Mouse (Mus musculus): ENCODE measurements around the gene Gpr107. TPM values are rescaled to one million over a fixed set of nuclear protein-coding genes. Genes with fewer than 3 reads are reported as not detected.

Gene Gpr107
- polyA plus RNA-seq, 2 experiments = 25.1 to 34.5 TPM

- H3K27me3 ChIP-seq (ENCODE audit: control insufficient read depth, insufficient read depth, low read length) = no peaks in the 10 kb centered on the region
- peak; percentile 65 for DNase-seq (ENCODE audit: low spot score)
- H3K9ac ChIP-seq (ENCODE audit: low read depth, low read length, severe bottlenecking) = peak within 1 kb of the TSS; percentile 90
- no peaks in the 10 kb centered on the region; the same call in 1 of the 2 replicates for H3K36me3 ChIP-seq (ENCODE audit: control insufficient read depth, insufficient read depth, low read length)
- TF ChIP-seq POLR2A (IDR thresholded peaks at IDR 0.05; ENCODE audit: borderline replicate concordance, extremely low read depth, insufficient read depth, insufficient read length) = 0 out of 2 replicates have a peak, but pooled peaks have one; percentile 31
- peak within 1 kb of the TSS; percentile 91 for H3K4me2 ChIP-seq (replicated peaks; ENCODE audit: low read depth, low read length, severe bottlenecking)
- 0% methylated on average over 54 of the region's 89 CpGs for WGBS
- peaks cover 19% of the 10 kb centered on the region for H3K4me1 ChIP-seq (ENCODE audit: control insufficient read depth, insufficient read depth, low read length)
- H3K4me3 ChIP-seq (replicated peaks; ENCODE audit: low read length) = peak within 1 kb of the TSS; percentile 89
- peak; percentile 88 for ATAC-seq (ENCODE audit: low FRiP score, low read depth)
- H3K27ac ChIP-seq (replicated peaks; ENCODE audit: low read depth, low read length) = peak within 1 kb of the TSS; percentile 65
- no peaks in the 10 kb centered on the region for H3K9me3 ChIP-seq (ENCODE audit: control insufficient read depth, low read length)
Measured at GRCm38 (mm10) chr2:31245491-31246141, 93.5 kb downstream of the Gpr107 start, which contains the start of gene Ncs1. Ncs1 (plus strand) TSS chr2:31245823.

GRCm38 (mm10) chr2:31246251-31246971 lies 94.3 kb downstream of the Gpr107 start:
- DNase-seq (ENCODE audit: low spot score) = peak; percentile 8
- TF ChIP-seq POLR2A (IDR thresholded peaks at IDR 0.05; ENCODE audit: borderline replicate concordance, extremely low read depth, insufficient read depth, insufficient read length) = no peak
- H3K36me3 ChIP-seq (ENCODE audit: control insufficient read depth, insufficient read depth, low read length) = no peaks in the 10 kb centered on the region; the same call in 1 of the 2 replicates

GRCm38 (mm10) chr2:31248856-31249255 lies 96.7 kb downstream of the Gpr107 start:
- no peaks in the 10 kb centered on the region for H3K9me3 ChIP-seq (ENCODE audit: control insufficient read depth, low read length)
- no peak for ATAC-seq (ENCODE audit: low FRiP score, low read depth)
- no peak for DNase-seq (ENCODE audit: low spot score)
- no peak overlapping the region for H3K27ac ChIP-seq (replicated peaks; ENCODE audit: low read depth, low read length)
- H3K4me2 ChIP-seq (replicated peaks; ENCODE audit: low read depth, low read length, severe bottlenecking) = no peak overlapping the region
- H3K9ac ChIP-seq (ENCODE audit: low read depth, low read length, severe bottlenecking) = no peak overlapping the region
- no peaks in the 10 kb centered on the region; the same call in 1 of the 2 replicates for H3K36me3 ChIP-seq (ENCODE audit: control insufficient read depth, insufficient read depth, low read length)
- no peaks in the 10 kb centered on the region for H3K27me3 ChIP-seq (ENCODE audit: control insufficient read depth, insufficient read depth, low read length)
- H3K4me1 ChIP-seq (ENCODE audit: control insufficient read depth, insufficient read depth, low read length) = peaks cover 19% of the 10 kb centered on the region
- TF ChIP-seq POLR2A (IDR thresholded peaks at IDR 0.05; ENCODE audit: borderline replicate concordance, extremely low read depth, insufficient read depth, insufficient read length) = no peak
- no peak overlapping the region for H3K4me3 ChIP-seq (replicated peaks; ENCODE audit: low read length)
- 95% methylated on average over 6 of the region's 6 CpGs for WGBS

More at GRCm38 (mm10) chr2:31246251-31246971, 94.3 kb downstream of the Gpr107 start:
- no peaks in the 10 kb centered on the region for H3K9me3 ChIP-seq (ENCODE audit: control insufficient read depth, low read length)
- H3K27me3 ChIP-seq (ENCODE audit: control insufficient read depth, insufficient read depth, low read length) = no peaks in the 10 kb centered on the region
- H3K27ac ChIP-seq (replicated peaks; ENCODE audit: low read depth, low read length) = peak overlapping the region; percentile 65
- peak overlapping the region; percentile 91 for H3K4me2 ChIP-seq (replicated peaks; ENCODE audit: low read depth, low read length, severe bottlenecking)
- peak overlapping the region; percentile 89 for H3K4me3 ChIP-seq (replicated peaks; ENCODE audit: low read length)
- 2% methylated on average over 26 of the region's 41 CpGs for WGBS
- H3K4me1 ChIP-seq (ENCODE audit: control insufficient read depth, insufficient read depth, low read length) = peaks cover 19% of the 10 kb centered on the region
- peak overlapping the region; percentile 90 for H3K9ac ChIP-seq (ENCODE audit: low read depth, low read length, severe bottlenecking)
- peak; percentile 14; the same call in 1 of the 2 replicates for ATAC-seq (ENCODE audit: low FRiP score, low read depth)

DNA sequence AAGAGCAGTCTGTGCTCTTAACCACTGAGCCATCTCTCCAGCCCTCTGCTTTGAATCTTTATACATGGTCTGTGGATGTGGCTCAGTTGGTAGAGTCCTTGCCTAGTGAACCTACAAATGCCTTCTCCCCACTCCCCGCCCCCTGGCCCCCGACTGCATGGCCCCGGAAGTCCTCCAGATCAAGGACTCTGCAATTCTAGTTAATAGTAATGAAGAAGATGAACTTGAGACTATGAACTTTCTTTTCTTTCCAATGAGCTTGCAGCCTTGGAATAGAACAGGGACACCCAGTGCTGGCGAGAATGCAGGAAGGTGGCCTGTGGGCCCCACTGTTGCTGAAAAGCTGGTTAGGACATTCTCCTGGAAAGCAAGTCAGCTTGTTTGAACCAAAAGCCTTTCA lies 100.1 kb downstream of the Gpr107 start:
- H3K36me3 ChIP-seq (ENCODE audit: control insufficient read depth, insufficient read depth, low read length) = no peaks in the 10 kb centered on the region; the same call in 1 of the 2 replicates
- H3K9me3 ChIP-seq (ENCODE audit: control insufficient read depth, low read length) = no peaks in the 10 kb centered on the region
- no peak overlapping the region for H3K9ac ChIP-seq (ENCODE audit: low read depth, low read length, severe bottlenecking)
- H3K27me3 ChIP-seq (ENCODE audit: control insufficient read depth, insufficient read depth, low read length) = no peaks in the 10 kb centered on the region
- H3K27ac ChIP-seq (replicated peaks; ENCODE audit: low read depth, low read length) = no peak overlapping the region
- peaks cover 29% of the 10 kb centered on the region for H3K4me1 ChIP-seq (ENCODE audit: control insufficient read depth, insufficient read depth, low read length)
- DNase-seq (ENCODE audit: low spot score) (no peak), ATAC-seq (ENCODE audit: low FRiP score, low read depth) (no peak)
- no peak overlapping the region for H3K4me2 ChIP-seq (replicated peaks; ENCODE audit: low read depth, low read length, severe bottlenecking)
- 88% methylated on average over 4 of the region's 4 CpGs for WGBS
- no peak overlapping the region for H3K4me3 ChIP-seq (replicated peaks; ENCODE audit: low read length)
- TF ChIP-seq POLR2A (IDR thresholded peaks at IDR 0.05; ENCODE audit: borderline replicate concordance, extremely low read depth, insufficient read depth, insufficient read length) = no peak

- H3K27me3 ChIP-seq (ENCODE audit: control insufficient read depth, insufficient read depth, low read length) = no peaks in the 10 kb centered on the region
- no peak overlapping the region for H3K9ac ChIP-seq (ENCODE audit: low read depth, low read length, severe bottlenecking)
- DNase-seq (ENCODE audit: low spot score) = no peak
- no peak overlapping the region for H3K4me3 ChIP-seq (replicated peaks; ENCODE audit: low read length)
- no peak overlapping the region for H3K27ac ChIP-seq (replicated peaks; ENCODE audit: low read depth, low read length)
- H3K9me3 ChIP-seq (ENCODE audit: control insufficient read depth, low read length) = no peaks in the 10 kb centered on the region
- no peak for ATAC-seq (ENCODE audit: low FRiP score, low read depth)
- 90% methylated on average over 3 of the region's 3 CpGs for WGBS
- H3K4me2 ChIP-seq (replicated peaks; ENCODE audit: low read depth, low read length, severe bottlenecking) = no peak overlapping the region
- no peak for TF ChIP-seq POLR2A (IDR thresholded peaks at IDR 0.05; ENCODE audit: borderline replicate concordance, extremely low read depth, insufficient read depth, insufficient read length)
- H3K4me1 ChIP-seq (ENCODE audit: control insufficient read depth, insufficient read depth, low read length) = peaks cover 33% of the 10 kb centered on the region
- H3K36me3 ChIP-seq (ENCODE audit: control insufficient read depth, insufficient read depth, low read length) = no peaks in the 10 kb centered on the region
Measured at GRCm38 (mm10) chr2:31253463-31253862, 101.3 kb downstream of the Gpr107 start.

Measured in limb, embryonic 14.5 days (tissue).